Mouse (Mus musculus) erythroblast, embryonic 14.5 days (primary cell): Measurements from ENCODE around the gene Nbeal1.

Source experiments
- GATA1 ChIP-seq: IDR thresholded peaks from 2 replicates; pipeline ENCODE4 v1.6.1; 2012; ENCODE audit warnings: low read length, inconsistent platforms, mixed read lengths
- TAL1 ChIP-seq: IDR thresholded peaks from 3 replicates; pipeline ENCODE4 v1.6.1; 2012; ENCODE audit warnings: low read length, inconsistent platforms, mixed read lengths

DNA sequence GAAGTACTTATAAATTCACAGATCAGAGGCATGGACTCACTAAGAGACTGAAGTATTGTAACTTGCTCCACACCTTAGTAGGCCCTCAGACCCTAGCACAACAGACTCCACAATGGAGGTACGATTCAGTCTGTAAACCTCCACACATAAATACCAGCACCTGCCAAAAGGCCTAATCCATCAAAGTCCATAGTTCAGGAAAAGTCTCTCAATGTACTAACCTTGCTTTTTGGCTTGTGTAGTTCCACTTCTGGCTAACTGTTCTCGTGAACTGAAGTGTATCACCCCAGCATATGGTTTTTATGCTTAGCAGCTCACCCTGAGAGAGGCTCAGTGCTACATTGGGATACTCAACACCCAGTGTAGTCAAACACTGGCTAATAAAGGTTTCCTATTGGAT, 10.1 kb upstream of the Nbeal1 start:
- TF ChIP-seq GATA1 (no peak), TAL1 (no peak)
